Mouse (Mus musculus) G1E (cell line): Measurements from ENCODE around the gene Sdk1.

ENCODE experiments used
- CTCF ChIP-seq: IDR thresholded peaks from 2 replicates; pipeline ENCODE4 v1.5.1; 2012; ENCODE audit warnings: low read depth, low read length, inconsistent platforms, mixed read lengths
- GATA1 ChIP-seq: IDR thresholded peaks from 2 replicates; pipeline ENCODE4 v1.6.1; 2012; ENCODE audit warnings: borderline replicate concordance, low read length, inconsistent platforms, mixed read lengths
- GATA2 ChIP-seq: IDR thresholded peaks from 2 replicates; pipeline ENCODE4 v1.6.1; 2012; ENCODE audit warnings: low read depth, low read length, inconsistent platforms, borderline replicate concordance
- TAL1 ChIP-seq: conservative IDR thresholded peaks from 2 replicates; pipeline ENCODE4 v1.6.1; 2012; ENCODE audit warnings: low read depth, low read length, inconsistent platforms, mixed read lengths

DNA sequence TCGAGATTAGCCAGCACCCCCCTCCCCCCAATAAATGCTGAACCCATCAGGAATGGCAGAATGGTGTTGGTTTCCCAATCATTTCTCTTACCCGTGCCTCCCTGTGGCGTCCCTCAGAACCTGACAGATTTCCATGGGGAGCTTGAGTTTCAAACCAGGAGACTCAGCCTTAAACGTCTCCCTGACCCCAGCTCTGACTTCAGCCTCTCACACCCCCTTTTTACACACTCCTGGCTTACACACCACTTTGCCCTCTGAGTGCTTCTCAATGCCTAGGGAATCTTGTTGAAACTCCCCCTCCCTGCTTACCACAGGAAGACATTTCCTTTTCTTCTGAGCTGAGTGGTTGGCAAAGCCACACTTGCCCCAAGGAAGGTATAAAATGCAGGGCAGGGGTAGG lies 392.0 kb downstream of the Sdk1 start:
- TF ChIP-seq CTCF, result no peak
- no peak for TF ChIP-seq GATA2
- no peak for TF ChIP-seq GATA1
- TF ChIP-seq TAL1, result no peak
